Mouse (Mus musculus): Measurements from ENCODE around the gene Rgs21. TPM values are rescaled to one million over a fixed set of nuclear protein-coding genes. Genes with fewer than 3 reads are reported as not detected.

Rgs21 gene
- not detected in 2 replicates for total RNA-seq (2015; ENCODE audit: low replicate concordance)
- total RNA-seq (2017; ENCODE audit: low replicate concordance), result not detected in 2 replicates

DNA sequence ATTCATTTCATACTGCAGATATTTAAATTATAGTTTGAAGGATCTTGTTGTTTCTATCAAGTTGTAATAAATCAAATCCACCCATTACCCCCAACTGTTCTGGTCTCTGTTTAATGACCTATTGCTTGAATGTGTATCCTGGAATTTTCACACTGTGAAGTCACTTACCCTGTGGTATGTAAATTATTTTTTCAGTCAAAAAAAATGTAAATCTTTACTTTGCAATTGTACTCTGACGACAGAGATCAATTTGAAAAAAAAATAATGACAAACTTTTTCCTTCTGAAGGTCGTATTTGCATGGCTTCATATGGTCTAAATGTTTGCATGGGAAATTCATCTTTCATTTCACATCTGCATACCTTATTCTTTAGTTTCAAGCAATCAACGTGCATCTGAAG lies at the start of gene Rgs21:
TSS of gene Rgs21 (minus strand) at position 101 of the 400 bp plus-strand sequence.
- no peak for ATAC-seq (replicated peaks; ENCODE audit: low FRiP score, poor library complexity, severe bottlenecking)

DNA sequence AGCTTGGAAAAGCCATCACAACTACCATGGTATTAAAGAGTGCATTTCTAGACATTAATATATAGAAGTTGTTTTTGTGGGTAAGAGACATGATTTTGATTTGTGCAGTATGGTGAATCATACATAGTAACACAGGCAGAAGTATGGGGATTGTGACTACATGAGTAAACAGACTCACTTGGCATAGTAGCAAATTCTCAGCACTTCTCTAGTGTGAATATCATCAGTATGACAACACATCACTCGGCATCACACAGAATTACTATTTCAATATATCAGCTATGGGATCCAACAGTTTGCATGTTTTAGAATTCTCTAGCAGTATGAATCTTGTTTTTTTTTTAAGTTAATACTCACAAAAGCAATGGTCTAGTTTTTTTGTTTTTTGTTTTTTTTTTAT lies 36.6 kb upstream of the Rgs21 start:
- no peak for ATAC-seq (replicated peaks; ENCODE audit: low FRiP score, poor library complexity, severe bottlenecking)

DNA sequence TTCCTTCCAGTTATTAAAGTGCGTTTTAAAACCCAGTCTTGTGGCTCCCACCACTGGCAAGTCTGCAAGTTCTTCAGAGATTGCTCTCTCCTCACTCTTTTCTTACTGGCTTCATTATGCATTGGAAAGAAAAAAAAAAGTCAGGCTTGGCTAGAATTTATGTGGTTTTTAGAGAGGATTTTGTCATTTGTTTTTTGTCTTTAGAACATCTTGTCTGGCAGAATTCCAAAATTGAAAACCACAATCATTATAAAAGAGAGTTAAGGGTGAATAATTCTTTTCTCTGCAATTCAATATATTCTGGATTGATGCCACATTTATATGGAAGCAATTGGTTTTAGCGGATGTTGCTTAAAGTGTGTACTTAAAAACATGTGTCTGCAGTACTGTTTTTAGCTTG lies 35.5 kb upstream of the Rgs21 start:
- no peak for ATAC-seq (replicated peaks; ENCODE audit: low FRiP score, poor library complexity, severe bottlenecking)

- ATAC-seq (replicated peaks; ENCODE audit: low FRiP score, poor library complexity, severe bottlenecking), result no peak
Measured at GRCm38 (mm10) chr1:144579321-144579720, 11.9 kb upstream of the Rgs21 start.

DNA sequence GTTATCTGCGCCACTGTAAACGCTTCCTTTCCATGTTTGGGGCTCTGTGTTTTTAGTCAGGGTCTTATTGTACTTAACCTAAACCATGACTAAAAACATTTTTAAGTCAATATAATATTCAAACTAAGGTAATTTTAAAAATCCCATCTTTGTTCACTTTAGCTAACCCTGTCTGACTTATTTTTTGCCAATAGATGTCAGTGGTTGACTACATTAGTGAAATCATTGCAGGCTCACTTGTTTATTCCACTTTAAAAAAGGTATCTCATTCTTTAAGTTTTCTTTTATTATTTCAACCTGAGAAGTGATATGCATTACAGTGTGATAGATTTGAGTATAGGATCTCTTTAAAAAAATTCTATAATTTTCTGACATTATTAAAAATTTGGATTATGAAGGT lies 5.5 kb upstream of the Rgs21 start:
- ATAC-seq (replicated peaks; ENCODE audit: low FRiP score, poor library complexity, severe bottlenecking), result no peak

DNA sequence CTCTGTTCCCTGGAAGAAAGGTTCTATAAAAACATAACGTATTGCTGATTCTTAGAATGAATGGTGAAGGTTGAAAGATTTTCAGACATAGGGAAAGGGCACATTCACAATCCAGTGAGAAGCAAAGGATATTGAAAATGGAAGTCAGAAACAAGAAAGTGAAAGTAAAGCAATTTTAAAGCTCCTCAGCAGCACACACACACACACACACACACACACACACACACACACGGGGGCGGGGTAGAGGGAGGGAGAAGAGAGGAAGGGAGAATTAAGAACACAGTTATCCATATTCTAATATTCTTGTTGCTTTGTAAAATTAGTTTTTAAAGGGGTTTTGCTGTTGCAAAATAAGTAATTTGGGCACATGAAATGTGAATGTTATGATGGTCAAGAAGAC lies 2.4 kb upstream of the Rgs21 start:
- ATAC-seq (replicated peaks; ENCODE audit: low FRiP score, poor library complexity, severe bottlenecking), result no peak

DNA sequence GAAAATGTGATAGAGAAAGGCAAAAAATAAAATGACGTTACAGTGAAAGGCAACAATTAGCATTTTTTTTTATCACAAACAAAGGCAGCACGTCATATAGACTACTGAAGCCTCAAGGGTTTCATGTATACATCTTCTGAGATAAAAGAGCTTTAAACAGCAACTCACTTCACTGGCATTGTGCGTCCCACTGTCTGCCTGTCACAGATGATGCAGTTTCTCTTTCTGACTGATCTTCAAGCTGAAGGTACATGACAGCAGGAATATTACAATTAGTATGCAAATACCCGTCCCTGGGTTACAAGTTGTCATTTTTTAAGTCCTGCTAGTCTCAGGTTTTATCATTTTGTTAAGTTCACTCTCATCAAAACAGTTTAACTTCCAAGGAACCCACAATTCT lies 22.3 kb downstream of the Rgs21 start:
- no peak for ATAC-seq (replicated peaks; ENCODE audit: low FRiP score, poor library complexity, severe bottlenecking)

DNA sequence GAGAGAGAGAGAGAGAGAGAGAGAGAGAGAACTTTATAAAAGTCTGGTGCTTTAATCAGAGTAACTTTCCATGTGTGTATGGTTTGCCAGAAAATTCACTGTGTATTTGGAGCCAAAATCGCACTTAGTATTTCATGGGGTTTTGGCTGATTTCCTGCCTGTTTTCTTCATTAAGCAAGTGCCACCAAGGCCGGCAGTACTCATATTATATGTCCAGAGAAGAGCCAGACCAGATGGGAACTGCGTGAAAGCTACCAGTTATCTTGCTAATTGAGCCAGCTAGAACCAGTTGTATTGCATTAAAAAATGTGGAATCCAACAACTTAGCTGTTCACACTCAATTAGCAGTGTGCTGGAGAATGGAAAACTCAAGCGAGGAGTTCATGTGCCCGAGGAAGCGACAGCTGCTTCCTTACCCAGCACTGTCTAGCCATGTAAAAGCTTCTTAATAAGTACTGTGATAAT lies 22.9 kb downstream of the Rgs21 start:
- no peak for ATAC-seq (replicated peaks; ENCODE audit: low FRiP score, poor library complexity, severe bottlenecking)

DNA sequence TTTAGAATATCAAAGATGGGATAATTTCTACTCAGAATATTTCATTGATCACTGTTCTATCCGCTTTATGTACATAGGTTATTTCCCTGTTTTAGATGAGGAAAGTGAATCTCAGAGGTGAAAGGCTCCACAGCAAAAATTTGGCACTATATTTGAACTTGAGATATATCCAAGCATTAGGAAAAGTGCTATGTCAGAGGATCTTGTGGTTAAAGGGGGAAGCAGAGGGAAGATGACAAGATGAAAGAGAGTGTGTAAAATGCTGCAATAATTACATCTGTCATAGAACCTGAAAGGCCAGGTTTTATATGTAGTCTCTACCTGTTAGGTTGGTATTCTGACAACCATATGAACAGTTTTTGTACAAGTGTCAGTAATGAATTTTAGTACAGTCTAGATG lies 35.7 kb downstream of the Rgs21 start:
- no peak for ATAC-seq (replicated peaks; ENCODE audit: low FRiP score, poor library complexity, severe bottlenecking)

DNA sequence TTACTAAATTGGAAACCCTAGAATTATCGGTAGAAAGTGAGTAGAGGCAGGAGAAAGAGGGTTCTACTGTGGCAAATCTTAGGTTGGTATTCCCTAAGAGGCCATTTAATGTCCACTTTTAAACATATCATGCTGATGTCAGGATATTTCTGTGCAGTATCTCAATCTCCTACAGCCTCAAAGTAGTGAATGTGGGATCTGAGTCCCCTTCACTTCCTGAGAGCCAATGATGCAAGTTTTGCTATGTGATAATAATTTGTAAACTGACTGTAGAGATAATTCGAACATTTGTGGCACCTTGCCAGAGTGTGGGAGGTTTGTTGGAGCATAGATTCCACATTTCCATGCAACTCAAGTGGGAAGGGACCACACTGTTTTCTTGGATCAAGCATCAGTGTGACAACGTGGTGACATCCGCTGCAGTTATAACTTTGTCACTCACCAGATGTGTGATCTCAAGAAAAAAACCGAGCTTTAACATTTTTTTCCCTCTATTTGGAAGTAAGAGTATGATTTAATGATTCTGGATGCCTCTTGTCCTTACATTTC lies 49.5 kb downstream of the Rgs21 start:
- ATAC-seq (replicated peaks; ENCODE audit: low FRiP score, poor library complexity, severe bottlenecking), result no peak

GRCm38 (mm10) chr1:144502241-144502640 lies 65.2 kb downstream of the Rgs21 start:
- no peak for ATAC-seq (replicated peaks; ENCODE audit: low FRiP score, poor library complexity, severe bottlenecking)

- no peak for ATAC-seq (replicated peaks; ENCODE audit: low FRiP score, poor library complexity, severe bottlenecking)
Measured at GRCm38 (mm10) chr1:144500423-144500822, 67.0 kb downstream of the Rgs21 start.

- no peak for ATAC-seq (replicated peaks; ENCODE audit: low FRiP score, poor library complexity, severe bottlenecking)
Measured at GRCm38 (mm10) chr1:144499719-144500118, 67.7 kb downstream of the Rgs21 start.

GRCm38 (mm10) chr1:144498725-144499124 lies 68.7 kb downstream of the Rgs21 start:
- ATAC-seq (replicated peaks; ENCODE audit: low FRiP score, poor library complexity, severe bottlenecking), result no peak

- ATAC-seq (replicated peaks; ENCODE audit: low FRiP score, poor library complexity, severe bottlenecking), result no peak
Measured at GRCm38 (mm10) chr1:144498051-144498450, 69.4 kb downstream of the Rgs21 start.

DNA sequence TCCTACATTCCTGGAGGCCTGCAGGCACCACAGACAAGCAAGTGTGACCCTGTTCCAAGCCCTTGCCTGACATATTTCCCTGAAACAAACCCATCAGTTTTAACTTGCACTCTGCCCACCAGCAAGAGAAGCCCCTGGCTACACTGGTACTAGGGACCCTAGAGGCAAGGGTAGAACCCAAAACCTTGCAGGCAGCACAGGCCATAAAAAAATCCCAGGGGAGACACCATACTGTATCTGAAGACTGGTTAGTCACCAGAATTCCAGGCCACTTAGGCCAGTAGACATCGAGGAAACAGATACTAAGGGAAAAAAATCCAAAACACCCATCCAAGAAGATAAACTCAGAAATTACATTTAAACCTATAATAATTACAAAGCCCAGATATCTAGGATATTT lies 74.1 kb downstream of the Rgs21 start:
- ATAC-seq (replicated peaks; ENCODE audit: low FRiP score, poor library complexity, severe bottlenecking), result no peak

DNA sequence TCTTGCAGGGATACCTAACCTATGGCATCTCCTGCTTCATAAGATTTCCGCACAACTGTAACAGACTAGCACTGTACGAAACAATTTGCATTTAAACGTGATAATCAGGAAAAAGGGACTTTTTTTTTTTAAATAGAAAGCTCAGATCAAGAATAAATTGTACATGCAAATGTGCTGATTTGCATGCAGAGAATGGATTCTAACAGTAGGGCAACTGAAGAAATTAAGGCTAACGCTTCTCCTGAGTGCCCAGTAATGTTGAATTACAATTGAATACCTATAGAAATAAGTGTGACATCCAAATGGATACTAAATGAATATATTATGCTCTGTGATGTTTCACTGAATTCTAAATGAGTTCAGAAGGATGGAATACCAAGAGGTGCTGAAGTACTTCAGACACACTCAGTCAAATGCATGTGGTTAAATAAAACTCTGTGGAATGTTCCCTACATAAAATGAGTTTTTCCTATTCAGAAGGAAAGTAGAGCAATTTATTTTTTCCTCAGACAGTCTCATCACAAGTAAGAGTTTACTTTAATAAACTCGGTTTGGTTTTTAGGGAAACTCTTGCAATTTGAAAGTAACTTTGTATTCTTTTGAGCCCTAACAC lies 79.1 kb downstream of the Rgs21 start:
- no peak for ATAC-seq (replicated peaks; ENCODE audit: low FRiP score, poor library complexity, severe bottlenecking)

Other genes starting within 250 kb of the Rgs21 start
- gene Rgs18, start 207.8 kb upstream of the Rgs21 start, total RNA-seq (2015; ENCODE audit: low replicate concordance), result 19.1 and 23.5 TPM in 2 replicates
- gene Rgs18, start 207.8 kb upstream of the Rgs21 start, total RNA-seq (2017; ENCODE audit: low replicate concordance), result 10.7 and 10.8 TPM in 2 replicates

Measured in erythroid progenitor cell, adult 5-6 weeks (primary cell).